9 mouse cellular contexts compared by ENCODE assay signal in genomic region chr8:81349452-81349851, GRCm38 (mm10). TPM values are rescaled to one million over a fixed set of nuclear protein-coding genes. Genes with fewer than 3 reads are reported as not detected.
DNase-seq lines count a peak whose midpoint lies in the region; ATAC-seq and TF ChIP-seq lines count a peak whose summit lies in the region.
"Had no signal": no experiment of that assay in that cellular context is flagged by ENCODE, and none has a peak within 500 bp of the region (broad histone marks: within the 10 kb centered on the region; RNA-seq: fewer than 3 reads in every experiment).

No protein-coding gene starts in this region.

- TF ChIP-seq POLR2A in lung, adult 2 months (IDR thresholded peaks at IDR 0.05; ENCODE audit: borderline replicate concordance, extremely low read depth, low read depth, low read length): no peak

- H3K4me2 ChIP-seq in forebrain, embryonic 13.5 days: no peak overlapping the region
- no peak overlapping the region for H3K4me2 ChIP-seq in forebrain, embryonic 12.5 days
- no peak overlapping the region for H3K4me2 ChIP-seq in limb, embryonic 11.5 days (ENCODE audit: low read depth, severe bottlenecking)

- ATAC-seq in forebrain, embryonic 13.5 days: peak; percentile 70; the same call in 1 of the 2 replicates
- ATAC-seq in forebrain, embryonic 12.5 days (ENCODE audit: low FRiP score): no peak
- no peak for ATAC-seq in limb, embryonic 11.5 days (ENCODE audit: insufficient number of reproducible peaks, low FRiP score, low TSS enrichment, low read depth)

- no peaks in the 10 kb centered on the region for H3K9me3 ChIP-seq in forebrain, embryonic 13.5 days (replicated peaks)
- no peaks in the 10 kb centered on the region for H3K9me3 ChIP-seq in forebrain, embryonic 12.5 days
- no peaks in the 10 kb centered on the region for H3K9me3 ChIP-seq in limb, embryonic 11.5 days (ENCODE audit: control insufficient read depth, low read length)

- no peaks in the 10 kb centered on the region for H3K4me1 ChIP-seq in forebrain, embryonic 13.5 days
- no peaks in the 10 kb centered on the region for H3K4me1 ChIP-seq in forebrain, embryonic 12.5 days
- H3K4me1 ChIP-seq in lung, adult 2 months (ENCODE audit: control insufficient read depth, insufficient read depth, low read length): no peaks in the 10 kb centered on the region
- no peaks in the 10 kb centered on the region for H3K4me1 ChIP-seq in limb, embryonic 11.5 days (ENCODE audit: control insufficient read depth, insufficient read depth, low read length)

- WGBS in forebrain, embryonic 13.5 days: 88% methylated on average over 1 of the region's 1 CpGs
- WGBS in forebrain, embryonic 12.5 days: 92% methylated on average over 1 of the region's 1 CpGs
- WGBS in lung, adult 2 months: 96% methylated on average over 1 of the region's 1 CpGs
- WGBS in limb, embryonic 11.5 days: 86% methylated on average over 1 of the region's 1 CpGs

- H3K4me3 ChIP-seq in forebrain, embryonic 13.5 days: no peak overlapping the region
- H3K4me3 ChIP-seq in forebrain, embryonic 12.5 days (replicated peaks): no peak overlapping the region
- H3K4me3 ChIP-seq in lung, adult 2 months (replicated peaks; ENCODE audit: extremely low read depth, low read depth, low read length): no peak overlapping the region
- no peak overlapping the region for H3K4me3 ChIP-seq in limb, embryonic 11.5 days (ENCODE audit: low read depth, low read length)
- H3K4me3 ChIP-seq: myocyte had no signal

- H3K27ac ChIP-seq in forebrain, embryonic 13.5 days: no peak overlapping the region
- H3K27ac ChIP-seq in forebrain, embryonic 12.5 days: no peak overlapping the region
- H3K27ac ChIP-seq in limb, embryonic 11.5 days (replicated peaks; ENCODE audit: low read depth, low read length): no peak overlapping the region

- no peaks in the 10 kb centered on the region for H3K27me3 ChIP-seq in forebrain, embryonic 13.5 days
- H3K27me3 ChIP-seq in forebrain, embryonic 12.5 days: no peaks in the 10 kb centered on the region
- H3K27me3 ChIP-seq in limb, embryonic 11.5 days (ENCODE audit: control insufficient read depth, insufficient read depth, low read length): no peaks in the 10 kb centered on the region
- H3K27me3 ChIP-seq in splenic B cell, adult 2 months (ENCODE audit: control insufficient read depth, insufficient read depth, low read length, poor library complexity, severe bottlenecking): no peaks in the 10 kb centered on the region

- no peak overlapping the region for H3K9ac ChIP-seq in forebrain, embryonic 13.5 days
- H3K9ac ChIP-seq in forebrain, embryonic 12.5 days: no peak overlapping the region
- no peak overlapping the region for H3K9ac ChIP-seq in limb, embryonic 11.5 days (ENCODE audit: low read length)

- TF ChIP-seq CTCF in lung, adult 2 months (IDR thresholded peaks at IDR 0.05; ENCODE audit: insufficient read depth, low read length): peak; percentile 51; the same call in 1 of the 2 replicates

- no peak for DNase-seq in lung, adult 2 months
- no peak for DNase-seq in lung, adult 18-20 months
- DNase-seq in R1 (ENCODE audit: low read depth, low spot score): peak; percentile 39
- peak; percentile 19 for DNase-seq in embryo, embryonic 9.5 days (ENCODE audit: extremely low spot score)
- peak; percentile 55 for DNase-seq in limb, embryonic 11.5 days (ENCODE audit: low spot score)
- DNase-seq in splenic B cell, adult 2 months (ENCODE audit: low read depth, low spot score): peak; percentile 79

- no peaks in the 10 kb centered on the region for H3K36me3 ChIP-seq in forebrain, embryonic 13.5 days (ENCODE audit: poor library complexity, severe bottlenecking)
- H3K36me3 ChIP-seq in forebrain, embryonic 12.5 days (replicated peaks): no peaks in the 10 kb centered on the region
- no peaks in the 10 kb centered on the region for H3K36me3 ChIP-seq in limb, embryonic 11.5 days (ENCODE audit: control insufficient read depth, insufficient read depth, low read length)
- no peaks in the 10 kb centered on the region for H3K36me3 ChIP-seq in splenic B cell, adult 2 months (ENCODE audit: control insufficient read depth, insufficient read depth, low read length, poor library complexity, severe bottlenecking)

RNA-seq across cellular contexts. Expression of gene Inpp4b, which starts 7.1 kb away (rescaled TPM):
- 2.1 and 3.1 TPM in 2 replicates for polyA plus RNA-seq in forebrain, embryonic 13.5 days (2015; fragmentation: Nextera tagmentation; extraction: Ambion mirVana)
- 4.3 and 6.0 TPM in 2 replicates for polyA plus RNA-seq in forebrain, embryonic 12.5 days (2016; fragmentation: Nextera tagmentation; extraction: Ambion mirVana)
- polyA plus RNA-seq in lung, adult 2 months (2012; rRNA removed): 1.8 and 2.6 TPM in 2 replicates
- polyA plus RNA-seq in limb, embryonic 11.5 days (2014; fragmentation: Nextera tagmentation; extraction: Ambion mirVana): 8.8 and 16.1 TPM in 2 replicates

Comparison
In these comparisons a context has a peak if more than half of its experiments do, and no peak if none do; other contexts are left out.
1. DNase-seq: peak in R1 (single experiment), embryo, embryonic 9.5 days (single experiment), limb, embryonic 11.5 days (single experiment) and splenic B cell, adult 2 months (single experiment); none in lung, adult 2 months (single experiment) and lung, adult 18-20 months (0 of 2).